Mouse (Mus musculus): ENCODE results near the gene Rab40b.

Rab40b gene

GRCm38 (mm10) chr11:121387750-121388553 lies at the start of gene Rab40b:
Gene Rab40b (minus strand): TSS chr11:121388251.
- DNase-seq = peak; percentile 37 to 70

- no peak for DNase-seq
Measured at GRCm38 (mm10) chr11:121437236-121437635, 49.2 kb upstream of the Rab40b start.

- peak; percentile 96 to 97 for DNase-seq
Measured at GRCm38 (mm10) chr11:121434156-121435155, 46.4 kb upstream of the Rab40b start, which contains the start of gene Fn3k. Gene Fn3k (plus strand): TSS chr11:121434913.

- DNase-seq = no peak
Measured at GRCm38 (mm10) chr11:121433397-121433796, 45.3 kb upstream of the Rab40b start.

GRCm38 (mm10) chr11:121421553-121422173 lies 33.6 kb upstream of the Rab40b start:
- no peak for DNase-seq

- DNase-seq = peak; percentile 99 to 100
Measured at GRCm38 (mm10) chr11:121420830-121421552, 32.9 kb upstream of the Rab40b start, which contains the start of gene Fn3krp. Gene Fn3krp (plus strand): TSS chr11:121421401.

- DNase-seq = no peak
Measured at GRCm38 (mm10) chr11:121420379-121420778, 32.3 kb upstream of the Rab40b start.

- no peak for DNase-seq
Measured at GRCm38 (mm10) chr11:121418932-121419331, 30.9 kb upstream of the Rab40b start.

- DNase-seq = no peak
Measured at GRCm38 (mm10) chr11:121417971-121418370, 29.9 kb upstream of the Rab40b start.

GRCm38 (mm10) chr11:121415351-121415750 lies 27.3 kb upstream of the Rab40b start:
- no peak for DNase-seq

GRCm38 (mm10) chr11:121414762-121415161 lies 26.7 kb upstream of the Rab40b start:
- DNase-seq = no peak

GRCm38 (mm10) chr11:121407366-121408155 lies 19.5 kb upstream of the Rab40b start:
- DNase-seq = no peak

GRCm38 (mm10) chr11:121392405-121392804 lies 4.4 kb upstream of the Rab40b start:
- no peak for DNase-seq

- no peak for DNase-seq
Measured at GRCm38 (mm10) chr11:121390793-121391192, 2.7 kb upstream of the Rab40b start.

- no peak for DNase-seq
Measured at GRCm38 (mm10) chr11:121388554-121388945, 499 bp upstream of the Rab40b start.

- no peak for DNase-seq
Measured at GRCm38 (mm10) chr11:121380294-121380693, 7.8 kb downstream of the Rab40b start.

GRCm38 (mm10) chr11:121378644-121379043 lies 9.4 kb downstream of the Rab40b start:
- DNase-seq = no peak

- DNase-seq = no peak
Measured at GRCm38 (mm10) chr11:121373305-121373704, 14.7 kb downstream of the Rab40b start.

- no peak for DNase-seq
Measured at GRCm38 (mm10) chr11:121370337-121370994, 17.6 kb downstream of the Rab40b start.

- peak; percentile 35 to 44 for DNase-seq
Measured at GRCm38 (mm10) chr11:121369622-121370021, 18.4 kb downstream of the Rab40b start.

- no peak for DNase-seq
Measured at GRCm38 (mm10) chr11:121368731-121369130, 19.3 kb downstream of the Rab40b start.
